Mouse (Mus musculus) gastrocnemius, adult 2 months (tissue): ENCODE data around the gene Usp29. TPM values are rescaled to one million over a fixed set of nuclear protein-coding genes. Genes with fewer than 3 reads are reported as not detected.

Source experiments
- DNase-seq: peaks from one replicate; pipeline ENCODE4 v3.0.0; 2022
- H3K27ac ChIP-seq: fragments of 200-600 bp; 2 replicates; pipeline ENCODE4 v1.8.1; 2022; ENCODE audit warnings: mild to moderate bottlenecking
- H3K4me3 ChIP-seq: fragments of 200-600 bp; 2 replicates; pipeline ENCODE4 v1.8.1; 2022; ENCODE audit warnings: mild to moderate bottlenecking, moderate library complexity
- CTCF ChIP-seq: fragments of 200-600 bp; IDR thresholded peaks from 2 replicates; pipeline ENCODE4 v1.8.1; 2022; ENCODE audit warnings: antibody characterized with exemption, mild to moderate bottlenecking, moderate library complexity
- intact Hi-C: fragments of 180-260 bp; cut with DNase I; formaldehyde crosslinking; loops from one replicate; pipeline ENCODE4 v1.15.1; 2025
- long read RNA-seq, 2 experiments: library from polyadenylated mRNA; stranded (forward); transcript quantifications; one replicate each; pipeline ENCODE4 v2.0.0; 2021
- total RNA-seq, 2 experiments: library from RNA; stranded (reverse); gene quantifications; 2 replicates each; pipeline ENCODE4 v1.2.3; 2021

The Usp29 gene
- total RNA-seq = under 1 TPM; 0.05 to 0.14 TPM
- long read RNA-seq, experiment 1 = 0 reads
- long read RNA-seq, experiment 2 = 0 reads

GRCm38 (mm10) chr7:6730241-6730640 is at the start of gene Usp29, which contains the start of gene Peg3:
Gene Usp29, plus strand, starts transcription at chr7:6730578.
Gene Peg3, minus strand, starts transcription at chr7:6730431.
- peak; percentile 86 for DNase-seq
- intact Hi-C loops = loop anchor here (2.0 to 5.0 kb wide), 2 partner anchors 97 to 189 kb away; no protein-coding TSS in a partner anchor
- H3K4me3 ChIP-seq = peak within 1 kb of the TSS; percentile 81
- H3K27ac ChIP-seq = peak within 1 kb of the TSS; percentile 95
- peak; percentile 33; the same call in 1 of the 2 replicates for TF ChIP-seq CTCF

GRCm38 (mm10) chr7:6685511-6685910 is 44.9 kb upstream of the Usp29 start:
- Histone ChIP-seq H3K27ac (no peak overlapping the region), H3K4me3 (no peak overlapping the region)
- intact Hi-C loops = no loop called here
- no peak for TF ChIP-seq CTCF
- no peak for DNase-seq

GRCm38 (mm10) chr7:6696241-6697045 is 33.9 kb upstream of the Usp29 start, which contains the start of gene Zim1:
Gene Zim1, minus strand, starts transcription at chr7:6696450.
- TF ChIP-seq CTCF = no peak
- H3K4me3 ChIP-seq = peak within 1 kb of the TSS; percentile 74
- peak; percentile 93 for DNase-seq
- peak within 1 kb of the TSS; percentile 63 for H3K27ac ChIP-seq
- intact Hi-C loops = loop anchor here (10.0 kb wide), 2 partner anchors 332 to 428 kb away; partner anchors contain the start of genes Zfp78 and Zfp954

GRCm38 (mm10) chr7:6699230-6699629 is 31.1 kb upstream of the Usp29 start:
- intact Hi-C loops = loop anchor here (10.0 kb wide), 2 partner anchors 334 to 426 kb away; partner anchors contain the start of genes Zfp78 and Zfp954
- H3K27ac ChIP-seq = no peak overlapping the region
- DNase-seq = no peak
- no peak overlapping the region for H3K4me3 ChIP-seq
- TF ChIP-seq CTCF = no peak

- H3K4me3 ChIP-seq = no peak overlapping the region
- no peak overlapping the region for H3K27ac ChIP-seq
- intact Hi-C loops = no loop called here
- no peak for DNase-seq
- no peak for TF ChIP-seq CTCF
These were observed 22.9 kb upstream of the Usp29 start for GRCm38 (mm10) chr7:6707416-6708015.

GRCm38 (mm10) chr7:6708451-6709180 is 21.8 kb upstream of the Usp29 start:
- DNase-seq = no peak
- no peak for TF ChIP-seq CTCF
- no peak overlapping the region for H3K4me3 ChIP-seq
- intact Hi-C loops = no loop called here
- H3K27ac ChIP-seq = no peak overlapping the region

GRCm38 (mm10) chr7:6709396-6709795 is 21.0 kb upstream of the Usp29 start:
- H3K4me3 ChIP-seq = no peak overlapping the region
- H3K27ac ChIP-seq = no peak overlapping the region
- no peak for DNase-seq
- no peak for TF ChIP-seq CTCF
- intact Hi-C loops = no loop called here

GRCm38 (mm10) chr7:6727351-6728121 is 2.8 kb upstream of the Usp29 start:
- intact Hi-C loops = loop anchor here (5.0 kb wide), 1 partner anchor 365 kb away; the partner anchor contains the start of gene Zfp78
- peak overlapping the region; percentile 81 for H3K4me3 ChIP-seq
- H3K27ac ChIP-seq = peak overlapping the region; percentile 95
- DNase-seq = peak; percentile 91
- peak; percentile 62 for TF ChIP-seq CTCF

GRCm38 (mm10) chr7:6728263-6728931 is 2.0 kb upstream of the Usp29 start:
- no peak for TF ChIP-seq CTCF
- DNase-seq = peak; percentile 94
- intact Hi-C loops = loop anchor here (5.0 kb wide), 1 partner anchor 366 kb away; the partner anchor contains the start of gene Zfp78

GRCm38 (mm10) chr7:6729061-6729817 is 1.1 kb upstream of the Usp29 start:
- TF ChIP-seq CTCF = peak; percentile 56
- Histone ChIP-seq H3K27ac (peak overlapping the region; percentile 95), H3K4me3 (peak overlapping the region; percentile 81)
- intact Hi-C loops = loop anchor here (5.0 kb wide), 1 partner anchor 367 kb away; the partner anchor contains the start of gene Zfp78
- peak; percentile 98 for DNase-seq

More at GRCm38 (mm10) chr7:6728263-6728931, 2.0 kb upstream of the Usp29 start:
- peak overlapping the region; percentile 81 for H3K4me3 ChIP-seq
- H3K27ac ChIP-seq = peak overlapping the region; percentile 95
